Mouse (Mus musculus): ENCODE measurements around the gene Tlcd1. TPM values are rescaled to one million over a fixed set of nuclear protein-coding genes. Genes with fewer than 3 reads are reported as not detected.

Gene Tlcd1
- total and polyA plus RNA-seq, 3 experiments: 23.3 to 28.3 TPM; not detected in 1

GRCm38 (mm10) chr11:78138023-78138422, 38.5 kb upstream of the Tlcd1 start:
- peaks cover 0 to 41% of the 10 kb centered on the region in 2 experiments; a peak in 2 of 4 replicates for H3K36me3 ChIP-seq (ENCODE audit: control insufficient read depth in 1 of 2, insufficient read depth in 2 of 2, low read length in 2 of 2)
- no peaks in the 10 kb centered on the region for H3K9me3 ChIP-seq (replicated peaks; ENCODE audit: insufficient read depth, low read length)
- DNase-seq (ENCODE audit: low read depth, low spot score): no peak
- no peak overlapping the region for H3K9ac ChIP-seq (ENCODE audit: control insufficient read depth, low read depth, low read length, poor library complexity, severe bottlenecking)
- H3K79me2 ChIP-seq (ENCODE audit: control insufficient read depth, insufficient read depth, low read length, poor library complexity): no peaks in the 10 kb centered on the region; the same call in 1 of the 2 replicates
- H3K4me1 ChIP-seq (ENCODE audit: control insufficient read depth in 1 of 2, insufficient read depth in 2 of 2, low read length in 2 of 2): peaks cover 38 to 40% of the 10 kb centered on the region in 2 experiments
- no peak overlapping the region for H3K27ac ChIP-seq (ENCODE audit: control insufficient read depth, low read depth, low read length)
- H3K27me3 ChIP-seq (ENCODE audit: control insufficient read depth in 1 of 2, insufficient read depth in 2 of 2, low read length in 2 of 2): no peaks in the 10 kb centered on the region
- no peak overlapping the region for H3K4me3 ChIP-seq (ENCODE audit: control insufficient read depth in 1 of 2, insufficient read depth in 1 of 2, low read depth in 2 of 2, low read length in 2 of 2)
- TF ChIP-seq BHLHE40 (IDR thresholded peaks at IDR 0.05; ENCODE audit: borderline replicate concordance, low read depth, low read length): no peak
- no peak for TF ChIP-seq TAL1 (IDR thresholded peaks at IDR 0.05; ENCODE audit: low read length)
- TF ChIP-seq ETS1 (IDR thresholded peaks at IDR 0.05; ENCODE audit: low read depth, low read length): no peak

GRCm38 (mm10) chr11:78140665-78141064, 35.8 kb upstream of the Tlcd1 start:
- Histone ChIP-seq H3K27ac (ENCODE audit: control insufficient read depth, low read depth, low read length) (peak overlapping the region; percentile 18), H3K9ac (ENCODE audit: control insufficient read depth, low read depth, low read length, poor library complexity, severe bottlenecking) (no peak overlapping the region), H3K9me3 (replicated peaks; ENCODE audit: insufficient read depth, low read length) (no peaks in the 10 kb centered on the region), H3K36me3 (ENCODE audit: control insufficient read depth in 1 of 2, insufficient read depth in 2 of 2, low read length in 2 of 2) (peaks cover 1 to 26% of the 10 kb centered on the region in 2 experiments; a peak in 3 of 4 replicates), H3K4me1 (ENCODE audit: control insufficient read depth in 1 of 2, insufficient read depth in 2 of 2, low read length in 2 of 2) (peaks cover 22 to 23% of the 10 kb centered on the region in 2 experiments), H3K79me2 (ENCODE audit: control insufficient read depth, insufficient read depth, low read length, poor library complexity) (no peaks in the 10 kb centered on the region; the same call in 1 of the 2 replicates), H3K27me3 (ENCODE audit: control insufficient read depth in 1 of 2, insufficient read depth in 2 of 2, low read length in 2 of 2) (no peaks in the 10 kb centered on the region), H3K4me3 (ENCODE audit: control insufficient read depth in 1 of 2, insufficient read depth in 1 of 2, low read depth in 2 of 2, low read length in 2 of 2) (no peak overlapping the region)
- peak; percentile 69 for DNase-seq (ENCODE audit: low read depth, low spot score)
- TF ChIP-seq GATA1 (IDR thresholded peaks at IDR 0.05; ENCODE audit: low read depth, low read length): peak; percentile 81
- TF ChIP-seq ZMIZ1 (IDR thresholded peaks at IDR 0.05; ENCODE audit: low read depth, low read length): no peak
- TF ChIP-seq TAL1 (IDR thresholded peaks at IDR 0.05; ENCODE audit: low read length): no peak
- no peak for TF ChIP-seq POLR2AphosphoS2 (IDR thresholded peaks at IDR 0.05; ENCODE audit: low read length)
- TF ChIP-seq CHD2 (IDR thresholded peaks at IDR 0.05; ENCODE audit: low read length): 0 out of 2 replicates have a peak, but pooled peaks have one; percentile 13
- TF ChIP-seq SIN3A (IDR thresholded peaks at IDR 0.05; ENCODE audit: low read length): peak; percentile 61
- TF ChIP-seq RAD21 (IDR thresholded peaks at IDR 0.05; ENCODE audit: low read depth, low read length): no peak
- TF ChIP-seq UBTF (IDR thresholded peaks at IDR 0.05; ENCODE audit: borderline replicate concordance, insufficient read depth, low read depth, low read length): no peak
- TF ChIP-seq ZC3H11A (IDR thresholded peaks at IDR 0.05; ENCODE audit: low read depth, low read length): no peak
- TF ChIP-seq MAFK (IDR thresholded peaks at IDR 0.05; ENCODE audit: borderline replicate concordance, low read depth, low read length): 0 out of 2 replicates have a peak, but pooled peaks have one; percentile 32
- peak; percentile 52; the same call in 1 of the 2 replicates for TF ChIP-seq HCFC1 (IDR thresholded peaks at IDR 0.05; ENCODE audit: low read depth, low read length)
- TF ChIP-seq SMC3 (IDR thresholded peaks at IDR 0.05; ENCODE audit: low read depth, low read length): no peak
- peak; percentile 74 for TF ChIP-seq MAX (IDR thresholded peaks at IDR 0.05; ENCODE audit: low read length)
- no peak for TF ChIP-seq ZKSCAN1 (IDR thresholded peaks at IDR 0.05; ENCODE audit: low read depth, low read length)
- TF ChIP-seq USF2 (IDR thresholded peaks at IDR 0.05; ENCODE audit: borderline replicate concordance in 1 of 2, insufficient read depth in 1 of 2, low read depth in 1 of 2, low read length in 2 of 2): no peak
- peak; percentile 69 to 78 for TF ChIP-seq EP300 (IDR thresholded peaks at IDR 0.05; ENCODE audit: low read depth in 1 of 2, low read length in 2 of 2)
- TF ChIP-seq POLR2AphosphoS5 (IDR thresholded peaks at IDR 0.05; ENCODE audit: borderline replicate concordance, low read depth, low read length): no peak
- TF ChIP-seq JUND (IDR thresholded peaks at IDR 0.05; ENCODE audit: low read depth, low read length): no peak
- peak; percentile 61 for TF ChIP-seq ETS1 (IDR thresholded peaks at IDR 0.05; ENCODE audit: low read depth, low read length)
- TF ChIP-seq E2F4 (IDR thresholded peaks at IDR 0.05; ENCODE audit: borderline replicate concordance, low read depth, low read length): no peak
- 0 out of 2 replicates have a peak, but pooled peaks have one; percentile 16 for TF ChIP-seq ZNF384 (IDR thresholded peaks at IDR 0.05; ENCODE audit: low read depth, low read length)
- TF ChIP-seq TCF12 (IDR thresholded peaks at IDR 0.05; ENCODE audit: low read depth, low read length): peak; percentile 82
- peak; percentile 56; the same call in 1 of the 2 replicates for TF ChIP-seq MYC (IDR thresholded peaks at IDR 0.05; ENCODE audit: low read depth, low read length)
- no peak for TF ChIP-seq GABPA (IDR thresholded peaks at IDR 0.05; ENCODE audit: low read depth, low read length)
- TF ChIP-seq MAZ (IDR thresholded peaks at IDR 0.05; ENCODE audit: low read depth, low read length): no peak
- no peak; the same call in 1 of the 2 replicates for TF ChIP-seq MXI1 (IDR thresholded peaks at IDR 0.05; ENCODE audit: low read depth, low read length)
- 0 out of 2 replicates have a peak, but pooled peaks have one; percentile 25 for TF ChIP-seq KAT2A (conservative IDR thresholded peaks at IDR 0.05; ENCODE audit: low read depth, low read length)
- TF ChIP-seq MEF2A (IDR thresholded peaks at IDR 0.05; ENCODE audit: extremely low read depth, insufficient replicate concordance, low read depth, low read length, poor library complexity, severe bottlenecking): peak; percentile 86; the same call in 1 of the 2 replicates
- TF ChIP-seq RCOR1 (IDR thresholded peaks at IDR 0.05; ENCODE audit: low read depth, low read length): peak; percentile 40; the same call in 1 of the 2 replicates
- TF ChIP-seq POLR2A (IDR thresholded peaks at IDR 0.05; ENCODE audit: control insufficient read depth in 1 of 2, insufficient read depth in 1 of 2, low read depth in 1 of 2, low read length in 2 of 2, poor library complexity in 1 of 2): no peak

All from MEL (cell line).